Mouse (Mus musculus) forebrain, embryonic 10.5 days (tissue): ENCODE data around the gene Hist1h4h. TPM values are rescaled to one million over a fixed set of nuclear protein-coding genes. Genes with fewer than 3 reads are reported as not detected.
"Not testable (repeated sequence)": the region's sequence is repeated elsewhere in the genome, so short reads cannot be mapped to it uniquely, and the experiment has no call there.

Experiments used
- DNase-seq: peaks from one replicate; pipeline ENCODE4 v3.0.0-alpha.2; 2017; ENCODE audit warnings: low spot score; ENCODE audit errors: extremely low spot score
- H3K27ac ChIP-seq: fragments of 300-500 bp; sonication (generic); 2 replicates; pipeline ENCODE4 v1.5.1; 2016; ENCODE audit warnings: mild to moderate bottlenecking
- H3K27me3 ChIP-seq: fragments of 300-500 bp; sonication (generic); 2 replicates; pipeline ENCODE4 v1.6.1; 2016; ENCODE audit warnings: mild to moderate bottlenecking; ENCODE audit not compliant: poor library complexity, severe bottlenecking
- H3K36me3 ChIP-seq: fragments of 300-500 bp; sonication (generic); replicated peaks from 2 replicates; pipeline ENCODE4 v1.6.1; 2016; ENCODE audit warnings: mild to moderate bottlenecking, moderate library complexity
- H3K4me1 ChIP-seq: fragments of 300-500 bp; sonication (generic); 2 replicates; pipeline ENCODE4 v1.6.1; 2016
- H3K4me3 ChIP-seq: fragments of 300-500 bp; sonication (generic); 2 replicates; pipeline ENCODE4 v1.5.1; 2016; ENCODE audit warnings: mild to moderate bottlenecking, moderate library complexity
- H3K9me3 ChIP-seq: fragments of 300-500 bp; sonication (generic); 2 replicates; pipeline ENCODE4 v1.6.1; 2016; ENCODE audit warnings: mild to moderate bottlenecking, moderate library complexity
- WGBS: fragments of 180-500 bp; shearing (Covaris S2); methylation state at CpG from one replicate; pipeline ENCODE4 v1.1.7; 2016; 5-methylcytosine and 5-hydroxymethylcytosine counted together
- polyA plus RNA-seq: library from polyadenylated mRNA; unstranded; fragments of >200 nt; fragmentation: Nextera tagmentation; extraction: Ambion mirVana; gene quantifications from 2 replicates; pipeline ENCODE4 v1.2.1, GENCODE M21; 2016

Gene Hist1h4h
- polyA plus RNA-seq, 1 experiment from 2014 or later = 3.8 TPM

- H3K4me3 ChIP-seq = peak overlapping the region; percentile 55
- no peaks in the 10 kb centered on the region for H3K36me3 ChIP-seq
- H3K9me3 ChIP-seq = no peaks in the 10 kb centered on the region
- no peak for DNase-seq
- peak overlapping the region; percentile 93 for H3K27ac ChIP-seq
- peaks cover 40% of the 10 kb centered on the region for H3K4me1 ChIP-seq
- H3K27me3 ChIP-seq = no peaks in the 10 kb centered on the region
- 43% methylated on average over 2 of the region's 2 CpGs for WGBS
These were observed 41.6 kb downstream of the Hist1h4h start for GRCm38 (mm10) chr13:23572218-23573033.

- not testable (repeated sequence) for H3K9me3 ChIP-seq, H3K27me3 ChIP-seq, H3K36me3 ChIP-seq
- Histone ChIP-seq H3K27ac (peak overlapping the region; percentile 93), H3K4me1 (peaks cover 42% of the 10 kb centered on the region), H3K4me3 (peak overlapping the region; percentile 55)
- peak; percentile 21 for DNase-seq
- WGBS = 12% methylated on average over 20 of the region's 20 CpGs
These were observed 42.4 kb downstream of the Hist1h4h start for GRCm38 (mm10) chr13:23573034-23573897.

- H3K9me3 ChIP-seq, H3K36me3 ChIP-seq, H3K27me3 ChIP-seq: not testable (repeated sequence)
- H3K27ac ChIP-seq = peak within 1 kb of the TSS; percentile 95
- under 1% methylated on average over 42 of the region's 42 CpGs for WGBS
- H3K4me1 ChIP-seq = peaks cover 42% of the 10 kb centered on the region
- DNase-seq = peak; percentile 90
- H3K4me3 ChIP-seq = peak within 1 kb of the TSS; percentile 62
These were observed 43.2 kb downstream of the Hist1h4h start, which contains the start of the genes Hist1h2bf and Hist1h2ad for GRCm38 (mm10) chr13:23573898-23574524. Hist1h2bf (minus strand) TSS chr13:23574196. Hist1h2ad (plus strand) TSS chr13:23574381.

- under 1% methylated on average over 15 of the region's 39 CpGs for WGBS
These were observed 43.8 kb downstream of the Hist1h4h start for GRCm38 (mm10) chr13:23574546-23575170.

GRCm38 (mm10) chr13:23575271-23575851, 44.5 kb downstream of the Hist1h4h start, which contains the start of gene Hist1h3d:
Hist1h3d (plus strand) TSS chr13:23575763.
- under 1% methylated on average over 18 of the region's 18 CpGs for WGBS
- Histone ChIP-seq H3K27me3 (no peaks in the 10 kb centered on the region), H3K9me3 (no peaks in the 10 kb centered on the region), H3K36me3 (no peaks in the 10 kb centered on the region), H3K4me1 (peaks cover 34% of the 10 kb centered on the region), H3K4me3 (peak within 1 kb of the TSS; percentile 62), H3K27ac (peak within 1 kb of the TSS; percentile 95)
- peak; percentile 57 for DNase-seq

More at GRCm38 (mm10) chr13:23574546-23575170, 43.8 kb downstream of the Hist1h4h start:
- not testable (repeated sequence) for H3K27me3 ChIP-seq, DNase-seq, H3K9me3 ChIP-seq, H3K36me3 ChIP-seq
- peaks cover 38% of the 10 kb centered on the region for H3K4me1 ChIP-seq
- H3K27ac ChIP-seq = peak overlapping the region; percentile 95
- H3K4me3 ChIP-seq = peak overlapping the region; percentile 62

- not testable (repeated sequence) for H3K9me3 ChIP-seq, H3K27me3 ChIP-seq, H3K36me3 ChIP-seq
- Histone ChIP-seq H3K4me1 (peaks cover 39% of the 10 kb centered on the region), H3K4me3 (peak overlapping the region; percentile 62), H3K27ac (peak overlapping the region; percentile 95)
- 0% methylated on average over 11 of the region's 40 CpGs for WGBS
- DNase-seq = peak; percentile 26
These were observed 45.0 kb downstream of the Hist1h4h start for GRCm38 (mm10) chr13:23575864-23576313.

- whole genome bisulfite sequencing = 2% methylated on average over 7 of the region's 7 CpGs
- peak; percentile 62 for DNase-seq
- Histone ChIP-seq H3K4me3 (peak overlapping the region; percentile 62), H3K27ac (peak overlapping the region; percentile 95), H3K4me1 (peaks cover 42% of the 10 kb centered on the region), H3K36me3 (no peaks in the 10 kb centered on the region), H3K9me3 (no peaks in the 10 kb centered on the region), H3K27me3 (no peaks in the 10 kb centered on the region)
These were observed 45.6 kb downstream of the Hist1h4h start for GRCm38 (mm10) chr13:23576351-23576881.

GRCm38 (mm10) chr13:23576906-23577639, 46.2 kb downstream of the Hist1h4h start:
- H3K4me1 ChIP-seq = peaks cover 46% of the 10 kb centered on the region
- no peaks in the 10 kb centered on the region for H3K27me3 ChIP-seq
- peak; percentile 30 for DNase-seq
- H3K9me3 ChIP-seq = no peaks in the 10 kb centered on the region
- H3K4me3 ChIP-seq = peak overlapping the region; percentile 62
- peak overlapping the region; percentile 95 for H3K27ac ChIP-seq
- H3K36me3 ChIP-seq = no peaks in the 10 kb centered on the region
- WGBS = 56% methylated on average over 6 of the region's 6 CpGs

GRCm38 (mm10) chr13:23577835-23578234, 47.0 kb downstream of the Hist1h4h start:
- no peak for DNase-seq
- no peaks in the 10 kb centered on the region for H3K36me3 ChIP-seq
- H3K4me3 ChIP-seq = no peak overlapping the region
- no peaks in the 10 kb centered on the region for H3K9me3 ChIP-seq
- no peaks in the 10 kb centered on the region for H3K27me3 ChIP-seq
- H3K4me1 ChIP-seq = peaks cover 47% of the 10 kb centered on the region
- WGBS = 88% methylated on average over 1 of the region's 1 CpGs
- peak overlapping the region; percentile 95 for H3K27ac ChIP-seq
